Mouse (Mus musculus): ENCODE results near the gene Cfap44. TPM values are rescaled to one million over a fixed set of nuclear protein-coding genes. Genes with fewer than 3 reads are reported as not detected.

Cfap44 gene
- polyA plus RNA-seq, 1 experiment from 2014 or later, result 11.0 TPM

GRCm38 (mm10) chr16:44475281-44475680 is 80.7 kb downstream of the Cfap44 start:
- DNase-seq (ENCODE audit: low spot score), result no peak
- H3K4me3 ChIP-seq (replicated peaks; ENCODE audit: low read length), result no peak overlapping the region
- ATAC-seq (ENCODE audit: low FRiP score), result no peak
- H3K4me2 ChIP-seq (replicated peaks), result no peak overlapping the region
- H3K27ac ChIP-seq, result no peak overlapping the region
- no peaks in the 10 kb centered on the region for H3K27me3 ChIP-seq (ENCODE audit: control insufficient read depth, insufficient read depth, low read length)
- WGBS, result 90% methylated on average over 14 of the region's 14 CpGs
- H3K36me3 ChIP-seq (replicated peaks; ENCODE audit: control insufficient read depth, insufficient read depth), result no peaks in the 10 kb centered on the region
- no peaks in the 10 kb centered on the region for H3K9me3 ChIP-seq (ENCODE audit: control insufficient read depth, low read length)
- no peaks in the 10 kb centered on the region for H3K4me1 ChIP-seq (replicated peaks; ENCODE audit: control insufficient read depth, insufficient read depth, low read length)
- H3K9ac ChIP-seq, result no peak overlapping the region

DNA sequence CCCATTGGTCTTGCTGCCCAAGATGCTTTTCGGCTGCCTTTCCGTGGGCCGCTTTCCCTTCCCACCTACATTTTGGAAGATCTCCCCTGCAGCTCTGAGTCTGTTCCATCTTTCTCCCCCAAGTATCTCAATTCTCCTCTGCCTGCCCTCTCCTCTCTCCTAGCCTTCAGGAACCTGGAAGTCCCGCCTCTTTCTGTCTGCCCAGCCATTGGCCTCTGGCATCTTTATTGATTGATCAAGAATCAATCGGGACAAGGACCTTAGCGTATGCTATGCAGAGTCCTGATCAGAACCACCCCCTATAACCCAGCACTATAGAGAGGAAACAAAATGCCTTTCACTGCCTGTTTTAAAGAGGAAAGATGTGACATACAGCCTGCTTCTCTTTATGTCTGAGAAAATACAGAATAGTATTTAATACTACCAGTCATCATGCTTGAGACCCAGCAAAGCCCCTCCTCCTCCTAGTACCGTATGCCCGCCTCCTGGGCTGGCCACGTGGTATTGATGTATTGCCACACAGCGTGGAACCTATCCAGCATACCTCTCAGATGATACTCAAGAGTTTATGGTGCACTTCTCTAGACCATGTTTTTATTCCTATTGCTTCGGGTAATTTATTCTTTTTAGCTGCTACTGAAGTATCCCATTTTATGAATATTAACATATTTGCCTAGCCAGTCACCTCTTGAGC is 81.2 kb downstream of the Cfap44 start:
- Histone ChIP-seq H3K4me2 (replicated peaks) (no peak overlapping the region), H3K9ac (no peak overlapping the region), H3K4me1 (replicated peaks; ENCODE audit: control insufficient read depth, insufficient read depth, low read length) (no peaks in the 10 kb centered on the region), H3K4me3 (replicated peaks; ENCODE audit: low read length) (no peak overlapping the region), H3K9me3 (ENCODE audit: control insufficient read depth, low read length) (no peaks in the 10 kb centered on the region), H3K27me3 (ENCODE audit: control insufficient read depth, insufficient read depth, low read length) (no peaks in the 10 kb centered on the region), H3K36me3 (replicated peaks; ENCODE audit: control insufficient read depth, insufficient read depth) (no peaks in the 10 kb centered on the region), H3K27ac (no peak overlapping the region)
- DNase-seq (ENCODE audit: low spot score) (no peak), ATAC-seq (ENCODE audit: low FRiP score) (no peak; the same call in 1 of the 2 replicates)
- WGBS, result 87% methylated on average over 11 of the region's 11 CpGs

DNA sequence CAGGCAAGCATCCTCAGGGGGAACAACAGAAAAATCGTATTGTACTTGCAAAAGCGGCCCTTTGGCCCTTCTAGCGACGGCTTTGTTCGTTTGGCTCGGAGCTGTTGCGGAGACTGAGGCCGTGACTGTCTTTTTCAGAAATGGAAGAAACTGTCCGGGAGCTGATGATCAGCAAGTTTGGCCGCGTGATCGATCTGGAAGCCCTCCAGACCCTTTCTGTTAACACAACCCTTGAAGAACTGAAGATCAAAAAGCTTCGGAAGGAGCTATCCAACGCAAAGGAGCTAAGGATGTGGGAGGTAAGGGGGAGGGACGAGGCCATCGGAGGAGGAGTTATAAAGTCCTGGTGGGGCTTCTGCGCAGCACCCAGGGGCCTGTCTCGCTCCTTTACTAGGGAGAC is 84.2 kb downstream of the Cfap44 start:
- Histone ChIP-seq H3K4me2 (replicated peaks) (0 out of 2 replicates have a peak overlapping the region, but pooled peaks have one; percentile 15), H3K27me3 (ENCODE audit: control insufficient read depth, insufficient read depth, low read length) (no peaks in the 10 kb centered on the region), H3K4me3 (replicated peaks; ENCODE audit: low read length) (no peak overlapping the region), H3K9me3 (ENCODE audit: control insufficient read depth, low read length) (no peaks in the 10 kb centered on the region), H3K36me3 (replicated peaks; ENCODE audit: control insufficient read depth, insufficient read depth) (no peaks in the 10 kb centered on the region), H3K4me1 (replicated peaks; ENCODE audit: control insufficient read depth, insufficient read depth, low read length) (no peaks in the 10 kb centered on the region), H3K27ac (no peak overlapping the region), H3K9ac (no peak overlapping the region)
- DNase-seq (ENCODE audit: low spot score), result no peak
- WGBS, result 51% methylated on average over 18 of the region's 18 CpGs
- ATAC-seq (ENCODE audit: low FRiP score), result no peak

- ATAC-seq (ENCODE audit: low FRiP score) (no peak), DNase-seq (ENCODE audit: low spot score) (no peak)
- no peak overlapping the region for H3K4me3 ChIP-seq (replicated peaks; ENCODE audit: low read length)
- WGBS, result 87% methylated on average over 14 of the region's 14 CpGs
- no peaks in the 10 kb centered on the region for H3K27me3 ChIP-seq (ENCODE audit: control insufficient read depth, insufficient read depth, low read length)
- H3K9ac ChIP-seq, result no peak overlapping the region
- no peak overlapping the region for H3K27ac ChIP-seq
- no peaks in the 10 kb centered on the region for H3K9me3 ChIP-seq (ENCODE audit: control insufficient read depth, low read length)
- no peak overlapping the region for H3K4me2 ChIP-seq (replicated peaks)
- H3K4me1 ChIP-seq (replicated peaks; ENCODE audit: control insufficient read depth, insufficient read depth, low read length), result no peaks in the 10 kb centered on the region
- no peaks in the 10 kb centered on the region for H3K36me3 ChIP-seq (replicated peaks; ENCODE audit: control insufficient read depth, insufficient read depth)
Measured at GRCm38 (mm10) chr16:44479852-44480251, 85.3 kb downstream of the Cfap44 start.

DNA sequence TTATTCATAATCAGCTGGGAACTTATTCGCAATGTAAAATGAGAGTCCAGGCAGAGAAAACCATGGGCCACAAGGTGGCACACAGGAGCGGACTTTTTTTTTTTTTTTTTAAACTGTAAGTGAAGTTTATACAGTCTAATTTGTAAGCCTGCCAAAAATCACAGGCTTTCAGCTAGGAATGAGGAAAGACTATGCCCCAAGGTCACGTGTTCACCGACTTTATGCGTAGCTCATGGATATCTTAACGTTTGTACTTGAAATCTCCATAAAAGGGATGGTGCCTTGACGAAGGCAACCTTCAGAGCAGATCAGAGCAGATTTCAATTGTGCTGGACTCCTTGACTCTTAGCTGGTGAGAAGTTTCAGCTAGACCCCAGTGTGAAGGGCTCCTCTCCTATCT is 86.0 kb downstream of the Cfap44 start:
- no peaks in the 10 kb centered on the region for H3K9me3 ChIP-seq (ENCODE audit: control insufficient read depth, low read length)
- 76% methylated on average over 7 of the region's 7 CpGs for WGBS
- ATAC-seq (ENCODE audit: low FRiP score), result no peak

GRCm38 (mm10) chr16:44481599-44482593 is 87.3 kb downstream of the Cfap44 start:
- H3K4me2 ChIP-seq (replicated peaks), result no peak overlapping the region
- H3K36me3 ChIP-seq (replicated peaks; ENCODE audit: control insufficient read depth, insufficient read depth), result peaks cover 11% of the 10 kb centered on the region; the same call in 1 of the 2 replicates
- no peak overlapping the region for H3K4me3 ChIP-seq (replicated peaks; ENCODE audit: low read length)
- no peak overlapping the region for H3K9ac ChIP-seq
- WGBS, result 42% methylated on average over 28 of the region's 28 CpGs
- no peak overlapping the region for H3K27ac ChIP-seq
- no peak for DNase-seq (ENCODE audit: low spot score)
- no peaks in the 10 kb centered on the region for H3K9me3 ChIP-seq (ENCODE audit: control insufficient read depth, low read length)
- peaks cover 5% of the 10 kb centered on the region; the same call in 1 of the 2 replicates for H3K4me1 ChIP-seq (replicated peaks; ENCODE audit: control insufficient read depth, insufficient read depth, low read length)
- no peak for ATAC-seq (ENCODE audit: low FRiP score)
- no peaks in the 10 kb centered on the region for H3K27me3 ChIP-seq (ENCODE audit: control insufficient read depth, insufficient read depth, low read length)

More for the DNA sequence above, 86.0 kb downstream of the Cfap44 start:
- 0 out of 2 replicates have a peak, but pooled peaks cover 5% of the 10 kb centered on the region for H3K36me3 ChIP-seq (replicated peaks; ENCODE audit: control insufficient read depth, insufficient read depth)
- no peaks in the 10 kb centered on the region for H3K4me1 ChIP-seq (replicated peaks; ENCODE audit: control insufficient read depth, insufficient read depth, low read length)
- no peak overlapping the region for H3K9ac ChIP-seq
- no peak overlapping the region for H3K4me3 ChIP-seq (replicated peaks; ENCODE audit: low read length)
- no peaks in the 10 kb centered on the region for H3K27me3 ChIP-seq (ENCODE audit: control insufficient read depth, insufficient read depth, low read length)
- DNase-seq (ENCODE audit: low spot score), result peak; percentile 62
- H3K27ac ChIP-seq, result no peak overlapping the region
- H3K4me2 ChIP-seq (replicated peaks), result no peak overlapping the region

- H3K9me3 ChIP-seq (ENCODE audit: control insufficient read depth, low read length), result no peaks in the 10 kb centered on the region
- no peak overlapping the region for H3K4me3 ChIP-seq (replicated peaks; ENCODE audit: low read length)
- no peaks in the 10 kb centered on the region for H3K27me3 ChIP-seq (ENCODE audit: control insufficient read depth, insufficient read depth, low read length)
- no peak overlapping the region for H3K4me2 ChIP-seq (replicated peaks)
- peaks cover 18% of the 10 kb centered on the region for H3K36me3 ChIP-seq (replicated peaks; ENCODE audit: control insufficient read depth, insufficient read depth)
- H3K27ac ChIP-seq, result no peak overlapping the region
- ATAC-seq (ENCODE audit: low FRiP score), result 0 out of 2 replicates have a peak, but pooled peaks have one; percentile 32
- peak; percentile 93 for DNase-seq (ENCODE audit: low spot score)
- WGBS, result 12% methylated on average over 7 of the region's 7 CpGs
- H3K9ac ChIP-seq, result no peak overlapping the region
- peaks cover 5% of the 10 kb centered on the region; the same call in 1 of the 2 replicates for H3K4me1 ChIP-seq (replicated peaks; ENCODE audit: control insufficient read depth, insufficient read depth, low read length)
Measured at GRCm38 (mm10) chr16:44484079-44484478, 89.5 kb downstream of the Cfap44 start.

DNA sequence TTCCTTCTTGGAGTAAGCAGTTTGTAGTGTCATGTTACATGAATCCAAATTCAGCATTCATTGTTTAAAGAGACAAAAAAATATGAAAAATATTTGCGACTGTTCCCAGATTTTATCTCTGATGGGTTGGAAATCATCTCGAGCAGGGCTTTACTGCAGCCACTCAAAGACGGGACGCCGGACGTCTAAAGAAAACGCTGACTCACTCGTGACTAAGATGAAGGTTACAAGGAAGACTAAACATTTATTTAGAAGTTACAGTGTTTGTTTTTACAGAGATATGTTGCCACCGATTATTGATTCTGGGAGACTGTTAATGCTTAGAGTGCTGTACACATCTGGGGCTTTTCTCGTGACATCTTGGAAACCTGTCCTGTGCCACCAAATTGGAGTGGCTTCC is 90.2 kb downstream of the Cfap44 start:
- Histone ChIP-seq H3K27ac (no peak overlapping the region), H3K9me3 (ENCODE audit: control insufficient read depth, low read length) (no peaks in the 10 kb centered on the region), H3K4me2 (replicated peaks) (no peak overlapping the region), H3K36me3 (replicated peaks; ENCODE audit: control insufficient read depth, insufficient read depth) (peaks cover 25% of the 10 kb centered on the region), H3K27me3 (ENCODE audit: control insufficient read depth, insufficient read depth, low read length) (no peaks in the 10 kb centered on the region), H3K4me1 (replicated peaks; ENCODE audit: control insufficient read depth, insufficient read depth, low read length) (peaks cover 5% of the 10 kb centered on the region; the same call in 1 of the 2 replicates), H3K9ac (no peak overlapping the region), H3K4me3 (replicated peaks; ENCODE audit: low read length) (no peak overlapping the region)
- ATAC-seq (ENCODE audit: low FRiP score), result no peak
- 88% methylated on average over 10 of the region's 10 CpGs for WGBS
- no peak for DNase-seq (ENCODE audit: low spot score)

DNA sequence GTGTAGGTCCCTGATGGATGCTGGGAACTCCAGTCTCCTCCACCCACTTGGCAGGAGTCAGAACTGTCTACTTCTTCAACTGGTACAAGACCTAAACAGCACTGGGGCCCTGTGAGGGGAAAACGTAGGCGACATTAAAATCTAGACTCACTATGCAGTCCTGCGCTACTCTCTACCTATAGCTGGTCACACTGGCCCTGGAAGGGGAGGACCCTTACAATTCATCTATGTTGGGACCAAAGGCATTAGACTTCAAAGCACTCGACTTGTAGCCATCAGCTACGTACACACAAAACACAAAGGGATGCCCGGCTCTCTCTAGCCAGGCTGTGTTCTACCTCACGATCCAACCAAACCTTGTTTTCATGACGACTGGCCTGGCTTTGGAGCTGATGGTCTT is 91.1 kb downstream of the Cfap44 start:
- H3K36me3 ChIP-seq (replicated peaks; ENCODE audit: control insufficient read depth, insufficient read depth), result peaks cover 31% of the 10 kb centered on the region
- no peak overlapping the region for H3K9ac ChIP-seq
- WGBS, result 67% methylated on average over 8 of the region's 8 CpGs
- no peaks in the 10 kb centered on the region for H3K27me3 ChIP-seq (ENCODE audit: control insufficient read depth, insufficient read depth, low read length)
- no peaks in the 10 kb centered on the region for H3K9me3 ChIP-seq (ENCODE audit: control insufficient read depth, low read length)
- H3K4me1 ChIP-seq (replicated peaks; ENCODE audit: control insufficient read depth, insufficient read depth, low read length), result peaks cover 5% of the 10 kb centered on the region; the same call in 1 of the 2 replicates
- no peak overlapping the region for H3K27ac ChIP-seq
- ATAC-seq (ENCODE audit: low FRiP score) (no peak), DNase-seq (ENCODE audit: low spot score) (no peak)
- no peak overlapping the region for H3K4me2 ChIP-seq (replicated peaks)
- no peak overlapping the region for H3K4me3 ChIP-seq (replicated peaks; ENCODE audit: low read length)
